Mouse (Mus musculus) testis, adult 2 months (tissue): ENCODE measurements around the gene Cdhr3.

Experiments
- CTCF ChIP-seq: fragments of 200-500 bp; IDR thresholded peaks from 2 replicates; pipeline ENCODE4 v1.5.1; 2012; ENCODE audit warnings: low read depth, mild to moderate bottlenecking, inconsistent platforms, low read length, moderate library complexity; ENCODE audit not compliant: control insufficient read depth, insufficient read depth, insufficient replicate concordance
- POLR2A ChIP-seq: fragments of 200-500 bp; IDR thresholded peaks from 2 replicates; pipeline ENCODE4 v1.6.1; 2012; ENCODE audit warnings: low read depth, mild to moderate bottlenecking, inconsistent platforms, low read length, moderate library complexity; ENCODE audit not compliant: control insufficient read depth

GRCm38 (mm10) chr12:33061651-33062050 lies 31.0 kb downstream of the Cdhr3 start:
- TF ChIP-seq CTCF (no peak), POLR2A (no peak)
